Mouse (Mus musculus) heart, adult 2 months (tissue): ENCODE measurements around the gene Izumo1r.

Experiments
- CTCF ChIP-seq: fragments of 200-600 bp; IDR thresholded peaks from 2 replicates; pipeline ENCODE4 v1.8.1; 2022; ENCODE audit warnings: antibody characterized with exemption, mild to moderate bottlenecking, moderate library complexity
- EP300 ChIP-seq: fragments of 200-500 bp; IDR thresholded peaks from 2 replicates; pipeline ENCODE4 v1.6.1; 2011; ENCODE audit warnings: low read depth, low read length, control low read depth; ENCODE audit not compliant: insufficient read depth

DNA sequence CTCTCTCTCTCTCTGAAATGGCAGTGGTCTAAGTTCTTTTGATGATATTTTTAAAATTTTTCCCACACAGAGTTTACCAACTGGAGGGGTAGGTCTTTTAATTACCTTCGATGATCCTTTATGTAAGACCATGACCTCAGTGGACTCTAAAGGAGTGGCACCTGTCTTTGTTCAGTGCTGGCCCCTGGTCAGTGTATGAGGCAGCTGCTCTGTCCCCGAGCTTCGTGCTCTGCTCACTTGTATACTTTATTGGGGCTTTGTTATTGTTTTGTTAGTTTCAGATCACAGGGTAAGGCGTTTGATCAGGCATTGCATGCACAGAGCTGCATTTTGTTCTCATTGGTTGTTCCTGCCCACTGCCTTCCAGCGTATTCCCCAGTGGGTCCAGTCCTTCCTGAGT lies 63.8 kb downstream of the Izumo1r start:
- TF ChIP-seq CTCF: no peak
- TF ChIP-seq EP300: no peak
